13 mouse cellular contexts compared by ENCODE assay signal in genomic region chr2:61986967-61987550, GRCm38 (mm10). TPM values are rescaled to one million over a fixed set of nuclear protein-coding genes. Genes with fewer than 3 reads are reported as not detected.
DNase-seq lines count a peak whose midpoint lies in the region; ATAC-seq and TF ChIP-seq lines count a peak whose summit lies in the region.
"Had no signal": no experiment of that assay in that cellular context is flagged by ENCODE, and none has a peak within 500 bp of the region (broad histone marks: within the 10 kb centered on the region; RNA-seq: fewer than 3 reads in every experiment).

No protein-coding gene starts in this region.

- no peak for ATAC-seq in forebrain, postnatal 0 days
- no peak for ATAC-seq in forebrain, embryonic 12.5 days (ENCODE audit: low FRiP score)
- ATAC-seq in midbrain, postnatal 0 days (ENCODE audit: low FRiP score): no peak
- no peak for ATAC-seq in midbrain, embryonic 16.5 days

- H3K27me3 ChIP-seq in forebrain, postnatal 0 days (ENCODE audit: insufficient read depth, low read length): no peaks in the 10 kb centered on the region
- H3K27me3 ChIP-seq in forebrain, embryonic 12.5 days: no peaks in the 10 kb centered on the region
- no peaks in the 10 kb centered on the region for H3K27me3 ChIP-seq in midbrain, postnatal 0 days (ENCODE audit: insufficient read depth, low read length)
- H3K27me3 ChIP-seq in midbrain, embryonic 16.5 days (ENCODE audit: control insufficient read depth, insufficient read depth, low read depth, low read length): no peaks in the 10 kb centered on the region
- H3K27me3 ChIP-seq: liver, embryonic 13.5 days; midbrain, embryonic 12.5 days had no signal

- H3K4me1 ChIP-seq in forebrain, postnatal 0 days (ENCODE audit: insufficient read depth): no peaks in the 10 kb centered on the region
- H3K4me1 ChIP-seq in forebrain, embryonic 12.5 days: no peaks in the 10 kb centered on the region
- no peaks in the 10 kb centered on the region for H3K4me1 ChIP-seq in midbrain, postnatal 0 days (ENCODE audit: insufficient read depth, low read length)
- no peaks in the 10 kb centered on the region for H3K4me1 ChIP-seq in midbrain, embryonic 16.5 days (ENCODE audit: control insufficient read depth, insufficient read depth, low read length)
- H3K4me1 ChIP-seq: heart, embryonic 10.5 days; liver, embryonic 13.5 days; midbrain, embryonic 12.5 days had no signal

- WGBS in forebrain, postnatal 0 days: 48% methylated on average over 5 of the region's 5 CpGs
- 62% methylated on average over 5 of the region's 5 CpGs for WGBS in forebrain, embryonic 12.5 days
- WGBS in midbrain, postnatal 0 days: 44% methylated on average over 5 of the region's 5 CpGs
- 56% methylated on average over 5 of the region's 5 CpGs for WGBS in midbrain, embryonic 16.5 days

- H3K9ac ChIP-seq in forebrain, postnatal 0 days: no peak overlapping the region
- H3K9ac ChIP-seq in forebrain, embryonic 12.5 days: no peak overlapping the region
- H3K9ac ChIP-seq in midbrain, postnatal 0 days (replicated peaks; ENCODE audit: low read length, poor library complexity, severe bottlenecking): no peak overlapping the region
- H3K9ac ChIP-seq in midbrain, embryonic 16.5 days (ENCODE audit: low read depth, low read length): no peak overlapping the region
- H3K9ac ChIP-seq: liver, embryonic 13.5 days; midbrain, embryonic 12.5 days had no signal

- no peak overlapping the region for H3K4me3 ChIP-seq in forebrain, postnatal 0 days (ENCODE audit: low read depth, low read length)
- H3K4me3 ChIP-seq in forebrain, embryonic 12.5 days (replicated peaks): no peak overlapping the region
- H3K4me3 ChIP-seq in midbrain, postnatal 0 days (ENCODE audit: low read depth, low read length): no peak overlapping the region
- no peak overlapping the region for H3K4me3 ChIP-seq in midbrain, embryonic 16.5 days (ENCODE audit: low read depth, low read length)
- H3K4me3 ChIP-seq: heart, embryonic 10.5 days; liver, embryonic 13.5 days; midbrain, embryonic 12.5 days had no signal

- no peaks in the 10 kb centered on the region for H3K36me3 ChIP-seq in forebrain, postnatal 0 days (ENCODE audit: insufficient read depth)
- no peaks in the 10 kb centered on the region for H3K36me3 ChIP-seq in forebrain, embryonic 12.5 days (replicated peaks)
- H3K36me3 ChIP-seq in midbrain, postnatal 0 days (ENCODE audit: insufficient read depth, low read length): no peaks in the 10 kb centered on the region
- H3K36me3 ChIP-seq in midbrain, embryonic 16.5 days (ENCODE audit: control insufficient read depth, insufficient read depth, low read length): no peaks in the 10 kb centered on the region
- H3K36me3 ChIP-seq: heart, embryonic 10.5 days; liver, embryonic 13.5 days; midbrain, embryonic 12.5 days had no signal

- TF ChIP-seq CTCF in forebrain, postnatal 0 days (IDR thresholded peaks at IDR 0.05; ENCODE audit: low read depth): peak; percentile 66
- peak; percentile 76 for TF ChIP-seq CTCF in midbrain, postnatal 0 days (IDR thresholded peaks at IDR 0.05)

- peak; percentile 41 for DNase-seq in forebrain, postnatal 0 days
- DNase-seq in midbrain, postnatal 0 days (ENCODE audit: low spot score): peak; percentile 10
- peak; percentile 4 to 12 for DNase-seq in layer of hippocampus, postnatal 10 days (ENCODE audit: low spot score in 2 of 2)
- DNase-seq in telencephalon, adult 2 months (ENCODE audit: low read depth, low spot score): peak; percentile 43
- no peak for DNase-seq in gastrocnemius, postnatal 10 days
- no peak for DNase-seq in thymus, postnatal 4 days
- DNase-seq: kidney, adult 8-10 months; liver, embryonic 13.5 days; thymus, adult 18-20 months had no signal

- H3K4me2 ChIP-seq in forebrain, postnatal 0 days (ENCODE audit: low read depth): no peak overlapping the region
- no peak overlapping the region for H3K4me2 ChIP-seq in forebrain, embryonic 12.5 days
- no peak overlapping the region for H3K4me2 ChIP-seq in midbrain, postnatal 0 days (ENCODE audit: low read depth, low read length, poor library complexity, severe bottlenecking)
- no peak overlapping the region for H3K4me2 ChIP-seq in midbrain, embryonic 16.5 days (ENCODE audit: low read length)
- H3K4me2 ChIP-seq: liver, embryonic 13.5 days; midbrain, embryonic 12.5 days had no signal

- no peaks in the 10 kb centered on the region for H3K9me3 ChIP-seq in forebrain, postnatal 0 days (ENCODE audit: low read length)
- H3K9me3 ChIP-seq in forebrain, embryonic 12.5 days: no peaks in the 10 kb centered on the region
- H3K9me3 ChIP-seq in midbrain, postnatal 0 days (ENCODE audit: low read length): no peaks in the 10 kb centered on the region
- no peaks in the 10 kb centered on the region for H3K9me3 ChIP-seq in midbrain, embryonic 16.5 days (replicated peaks; ENCODE audit: control insufficient read depth, low read length, poor library complexity, severe bottlenecking)
- H3K9me3 ChIP-seq: heart, embryonic 10.5 days; liver, embryonic 13.5 days; midbrain, embryonic 12.5 days had no signal

- no peak overlapping the region for H3K27ac ChIP-seq in forebrain, postnatal 0 days (ENCODE audit: low read depth, low read length)
- no peak overlapping the region for H3K27ac ChIP-seq in forebrain, embryonic 12.5 days
- H3K27ac ChIP-seq in midbrain, postnatal 0 days (ENCODE audit: low read depth, low read length): no peak overlapping the region
- no peak overlapping the region for H3K27ac ChIP-seq in midbrain, embryonic 16.5 days (ENCODE audit: low read length)
- H3K27ac ChIP-seq: heart, embryonic 10.5 days; liver, embryonic 13.5 days; midbrain, embryonic 12.5 days had no signal

RNA-seq across cellular contexts. Expression of gene Slc4a10, which starts 59.2 kb away (rescaled TPM):
- total RNA-seq in forebrain, postnatal 0 days (2014; rRNA removed): 42.2 and 55.5 TPM in 2 replicates
- 11.2 and 16.4 TPM in 2 replicates for polyA plus RNA-seq in forebrain, postnatal 0 days (2015; fragmentation: Nextera tagmentation; extraction: Ambion mirVana)
- 1.5 and 1.6 TPM in 2 replicates for polyA plus RNA-seq in forebrain, embryonic 12.5 days (2016; fragmentation: Nextera tagmentation; extraction: Ambion mirVana)
- total RNA-seq in midbrain, postnatal 0 days (2014; rRNA removed): 65.4 and 98.1 TPM in 2 replicates
- polyA plus RNA-seq in midbrain, postnatal 0 days (2015; fragmentation: Nextera tagmentation; extraction: Ambion mirVana): 27.1 and 27.7 TPM in 2 replicates
- polyA plus RNA-seq in midbrain, embryonic 16.5 days (2015; fragmentation: Nextera tagmentation; extraction: Ambion mirVana): 25.1 and 28.9 TPM in 2 replicates
- 100 to 1,000 TPM; 142 to 144 TPM for total RNA-seq in layer of hippocampus, postnatal 10 days (2021)
- total RNA-seq in gastrocnemius, postnatal 10 days (2021): under 1 TPM; 0.14 to 0.52 TPM

Comparison
In these comparisons a context has a peak if more than half of its experiments do, and no peak if none do; other contexts are left out.
1. DNase-seq: peak in forebrain, postnatal 0 days (single experiment), midbrain, postnatal 0 days (single experiment), layer of hippocampus, postnatal 10 days (2 of 2) and telencephalon, adult 2 months (single experiment); none in gastrocnemius, postnatal 10 days (single experiment) and thymus, postnatal 4 days (single experiment).
2. RNA of gene Slc4a10, which starts 59.2 kb away (total RNA-seq): 142 to 144 TPM in layer of hippocampus, postnatal 10 days, 65.4 to 98.1 TPM in midbrain, postnatal 0 days and 42.2 to 55.5 TPM in forebrain, postnatal 0 days; 0.14 to 0.52 TPM in gastrocnemius, postnatal 10 days; every median in the first group is over 10 times any median in the second.